Mouse (Mus musculus): ENCODE results near the gene Intu. TPM values are rescaled to one million over a fixed set of nuclear protein-coding genes. Genes with fewer than 3 reads are reported as not detected.

Gene Intu
- polyA plus RNA-seq, 1 experiment from 2014 or later = 2.7 TPM

DNA sequence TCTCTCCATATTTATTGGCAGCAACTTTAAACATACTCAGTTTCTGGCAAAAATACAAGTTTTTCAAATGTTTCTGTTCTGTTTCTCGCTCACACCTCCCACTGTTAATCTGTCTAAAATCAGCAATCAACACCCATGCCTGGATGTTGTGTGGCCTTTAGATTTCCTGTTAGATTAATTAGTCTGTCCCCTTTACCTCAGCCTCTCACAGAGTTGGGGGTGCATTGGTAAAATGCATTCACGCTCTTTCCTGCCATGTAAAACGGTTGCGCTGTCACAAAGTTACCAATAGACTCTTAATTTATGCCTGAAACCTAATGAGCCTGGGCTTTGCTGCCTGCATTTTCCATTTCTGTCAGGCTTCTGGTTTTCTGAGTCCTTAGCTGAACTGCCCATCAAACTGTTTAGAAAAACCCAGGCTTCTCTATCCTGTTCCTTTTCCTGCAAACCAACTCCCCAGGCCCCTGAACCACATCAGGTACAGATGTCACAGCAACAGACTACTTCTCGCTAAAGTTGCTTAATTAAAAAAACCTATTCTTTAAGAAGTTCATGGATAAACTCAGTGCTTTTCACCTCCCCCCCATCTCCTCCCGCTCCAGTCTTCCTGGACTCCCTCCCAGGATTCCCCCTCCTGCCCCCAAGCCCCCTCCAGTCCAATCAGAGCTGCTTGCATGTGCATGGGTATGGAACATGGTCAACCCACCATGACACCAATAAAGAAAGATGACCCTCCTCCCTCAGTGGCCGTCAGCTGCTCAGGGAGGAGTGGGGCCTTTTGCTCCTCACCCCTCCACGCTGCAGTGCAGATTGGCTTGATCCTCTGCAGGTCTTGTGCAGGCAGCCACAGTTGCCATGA lies 136.0 kb downstream of the Intu start:
- Histone ChIP-seq H3K27me3 (no peaks in the 10 kb centered on the region), H3K4me2 (no peak overlapping the region), H3K27ac (replicated peaks) (no peak overlapping the region), H3K36me3 (peaks cover 26% of the 10 kb centered on the region), H3K9ac (no peak overlapping the region), H3K4me1 (replicated peaks) (no peaks in the 10 kb centered on the region), H3K9me3 (no peaks in the 10 kb centered on the region), H3K4me3 (no peak overlapping the region)
- 70% methylated on average over 8 of the region's 8 CpGs for WGBS
- ATAC-seq (ENCODE audit: low read depth) = no peak

DNA sequence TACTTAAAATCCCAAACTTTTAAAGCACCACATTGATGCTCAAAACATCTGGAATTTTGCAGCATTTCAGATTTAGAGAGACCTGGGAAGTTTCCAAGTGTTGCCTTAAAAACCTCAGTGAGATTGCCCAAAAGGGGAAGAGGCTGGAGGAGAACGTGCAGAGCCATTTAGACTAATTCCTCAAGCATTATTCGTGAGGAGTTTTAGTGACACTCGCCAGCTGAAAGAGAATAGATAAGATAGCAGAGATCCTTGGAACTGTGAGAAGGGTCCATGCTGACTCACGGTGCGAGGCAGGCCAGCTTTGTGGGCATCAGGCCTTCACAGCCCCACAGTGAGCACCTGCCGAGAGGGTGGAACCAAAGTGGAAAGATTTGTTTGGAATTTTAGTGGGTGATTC lies 137.8 kb downstream of the Intu start:
- no peak for ATAC-seq (ENCODE audit: low read depth)
- peaks cover 22% of the 10 kb centered on the region for H3K36me3 ChIP-seq
- no peak overlapping the region for H3K9ac ChIP-seq
- no peaks in the 10 kb centered on the region for H3K9me3 ChIP-seq
- H3K27ac ChIP-seq (replicated peaks) = no peak overlapping the region
- 79% methylated on average over 6 of the region's 6 CpGs for WGBS
- H3K4me1 ChIP-seq (replicated peaks) = 0 out of 2 replicates have a peak, but pooled peaks cover 10% of the 10 kb centered on the region
- no peak overlapping the region for H3K4me3 ChIP-seq
- H3K27me3 ChIP-seq = no peaks in the 10 kb centered on the region
- H3K4me2 ChIP-seq = no peak overlapping the region

DNA sequence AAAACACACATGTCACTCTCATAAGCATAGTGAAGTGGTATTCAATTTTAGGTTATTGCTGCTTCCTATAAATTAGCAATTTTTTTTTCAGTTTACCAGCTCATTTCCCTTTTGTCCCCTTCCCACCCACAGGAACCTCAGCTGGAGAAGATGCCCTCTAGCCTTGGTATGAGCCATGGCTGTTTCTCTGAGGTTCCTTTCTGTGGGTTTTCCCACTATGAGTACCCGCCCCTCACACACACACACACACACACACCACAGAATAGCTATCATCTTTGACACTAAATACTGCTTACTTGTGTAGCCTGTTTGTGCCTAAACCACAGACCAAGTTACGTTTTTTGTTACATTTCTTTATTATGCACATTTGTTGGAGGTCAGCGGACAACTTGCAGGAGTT lies 138.3 kb downstream of the Intu start:
- Histone ChIP-seq H3K4me3 (no peak overlapping the region), H3K9me3 (no peaks in the 10 kb centered on the region), H3K9ac (no peak overlapping the region), H3K4me1 (replicated peaks) (0 out of 2 replicates have a peak, but pooled peaks cover 10% of the 10 kb centered on the region), H3K4me2 (no peak overlapping the region), H3K36me3 (peaks cover 22% of the 10 kb centered on the region), H3K27me3 (no peaks in the 10 kb centered on the region), H3K27ac (replicated peaks) (no peak overlapping the region)
- ATAC-seq (ENCODE audit: low read depth) = no peak
- WGBS = 92% methylated on average over 3 of the region's 3 CpGs

DNA sequence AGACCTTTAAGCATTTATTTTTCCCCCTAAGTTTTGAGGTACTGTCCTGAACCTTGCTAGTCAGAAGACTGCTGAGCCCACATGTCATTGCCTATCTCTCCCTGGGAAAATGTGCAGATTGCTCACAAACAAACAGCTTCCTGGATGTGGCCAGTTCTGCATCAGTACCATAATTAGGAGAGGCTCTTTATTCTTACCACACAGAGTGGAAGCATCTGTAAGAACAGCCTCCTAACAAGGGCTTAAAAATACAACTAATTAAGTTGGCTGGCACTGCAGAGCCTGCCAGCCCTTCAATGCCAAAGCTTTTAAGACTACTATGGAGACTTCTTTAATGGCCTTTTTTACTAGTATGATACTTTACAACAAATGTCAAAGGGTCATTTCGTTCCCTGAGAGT lies 142.4 kb downstream of the Intu start:
- 56% methylated on average over 1 of the region's 1 CpGs for WGBS
- Histone ChIP-seq H3K4me1 (replicated peaks) (0 out of 2 replicates have a peak, but pooled peaks cover 14% of the 10 kb centered on the region), H3K4me2 (no peak overlapping the region), H3K27me3 (no peaks in the 10 kb centered on the region), H3K4me3 (no peak overlapping the region), H3K9me3 (no peaks in the 10 kb centered on the region), H3K27ac (replicated peaks) (no peak overlapping the region; the same call in 1 of the 2 replicates), H3K9ac (no peak overlapping the region), H3K36me3 (peaks cover 6% of the 10 kb centered on the region; the same call in 1 of the 2 replicates)
- peak; percentile 65; the same call in 1 of the 2 replicates for ATAC-seq (ENCODE audit: low read depth)

DNA sequence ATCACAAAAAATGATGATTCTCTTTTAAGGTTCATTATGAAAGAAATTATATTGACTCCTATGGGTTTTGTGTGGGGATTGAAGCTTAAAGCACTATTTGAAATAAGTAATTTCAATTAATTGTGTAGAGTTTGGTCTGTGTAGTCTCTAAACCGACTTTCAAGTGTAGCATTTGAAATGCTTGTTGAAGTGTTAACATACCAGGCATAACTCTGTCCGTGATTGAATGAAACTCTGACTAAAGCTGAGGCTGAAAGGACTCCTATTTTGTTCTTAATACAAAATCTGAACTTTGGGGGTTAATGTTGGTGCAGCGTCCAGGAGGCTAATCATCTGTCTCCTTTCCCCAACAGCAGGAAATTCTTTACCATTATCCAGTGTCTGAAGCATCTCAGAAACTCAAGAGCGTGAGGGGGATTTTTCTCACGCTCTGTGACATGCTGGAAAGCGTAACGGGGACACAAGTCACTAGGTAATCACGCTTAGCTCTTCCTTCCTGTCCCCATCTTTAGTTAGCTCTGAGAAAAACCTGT lies 143.9 kb downstream of the Intu start:
- H3K27ac ChIP-seq (replicated peaks) = no peak overlapping the region
- no peak for ATAC-seq (ENCODE audit: low read depth)
- no peaks in the 10 kb centered on the region for H3K9me3 ChIP-seq
- no peak overlapping the region for H3K9ac ChIP-seq
- H3K4me2 ChIP-seq = no peak overlapping the region
- peaks cover 6% of the 10 kb centered on the region; the same call in 1 of the 2 replicates for H3K36me3 ChIP-seq
- H3K4me1 ChIP-seq (replicated peaks) = 0 out of 2 replicates have a peak, but pooled peaks cover 14% of the 10 kb centered on the region
- 42% methylated on average over 8 of the region's 8 CpGs for WGBS
- H3K4me3 ChIP-seq = no peak overlapping the region
- H3K27me3 ChIP-seq = no peaks in the 10 kb centered on the region

DNA sequence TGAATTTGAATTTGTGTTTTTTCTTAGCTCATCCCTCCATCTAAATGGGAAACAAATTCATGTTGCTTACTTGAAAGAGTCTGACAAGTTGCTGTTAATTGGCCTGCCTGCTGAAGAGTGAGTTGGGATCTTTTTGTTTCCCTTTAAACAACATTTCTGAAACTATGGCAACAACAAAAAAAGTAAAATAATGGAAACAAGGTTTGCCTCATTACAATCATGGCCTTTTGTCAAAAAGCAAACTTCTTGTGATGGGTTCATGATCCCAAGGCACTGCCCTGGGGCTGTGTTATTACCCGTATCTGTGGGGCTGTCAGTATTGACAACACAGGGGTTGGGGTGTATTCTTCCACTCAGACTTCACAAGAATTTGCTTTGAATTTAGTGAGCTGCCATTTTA lies 147.8 kb downstream of the Intu start:
- ATAC-seq (ENCODE audit: low read depth) = no peak
- WGBS = 61% methylated on average over 1 of the region's 1 CpGs
- H3K9me3 ChIP-seq = no peaks in the 10 kb centered on the region
- no peak overlapping the region for H3K27ac ChIP-seq (replicated peaks)
- H3K27me3 ChIP-seq = no peaks in the 10 kb centered on the region
- peaks cover 15% of the 10 kb centered on the region for H3K4me1 ChIP-seq (replicated peaks)
- H3K36me3 ChIP-seq = no peaks in the 10 kb centered on the region; the same call in 1 of the 2 replicates
- no peak overlapping the region for H3K4me2 ChIP-seq
- no peak overlapping the region for H3K4me3 ChIP-seq
- no peak overlapping the region for H3K9ac ChIP-seq

DNA sequence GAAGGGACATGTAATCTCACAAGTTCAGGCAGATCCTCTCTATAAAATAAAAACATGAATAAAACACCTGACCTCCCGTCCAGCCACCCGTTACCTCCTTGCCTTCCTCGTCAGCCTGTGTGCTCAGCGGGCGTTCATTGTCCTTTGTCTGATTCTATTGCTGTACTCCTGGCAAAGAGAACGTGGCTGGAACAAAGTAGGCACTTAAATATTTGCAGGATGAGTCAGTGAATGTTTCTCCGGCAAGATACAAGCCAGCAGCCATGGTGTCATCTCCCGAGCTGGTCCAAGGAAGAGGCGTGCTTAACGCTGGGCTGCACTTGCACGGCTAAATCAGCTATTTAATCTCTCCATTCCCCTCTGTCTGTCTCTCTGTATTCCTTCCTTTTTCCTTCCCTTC lies 151.3 kb downstream of the Intu start:
- WGBS = 41% methylated on average over 11 of the region's 11 CpGs
- H3K4me2 ChIP-seq = no peak overlapping the region
- peaks cover 34% of the 10 kb centered on the region for H3K4me1 ChIP-seq (replicated peaks)
- no peaks in the 10 kb centered on the region for H3K27me3 ChIP-seq
- H3K36me3 ChIP-seq = no peaks in the 10 kb centered on the region; the same call in 1 of the 2 replicates
- no peak overlapping the region for H3K27ac ChIP-seq (replicated peaks)
- H3K9ac ChIP-seq = no peak overlapping the region
- no peak overlapping the region for H3K4me3 ChIP-seq
- no peak for ATAC-seq (ENCODE audit: low read depth)
- no peaks in the 10 kb centered on the region for H3K9me3 ChIP-seq

DNA sequence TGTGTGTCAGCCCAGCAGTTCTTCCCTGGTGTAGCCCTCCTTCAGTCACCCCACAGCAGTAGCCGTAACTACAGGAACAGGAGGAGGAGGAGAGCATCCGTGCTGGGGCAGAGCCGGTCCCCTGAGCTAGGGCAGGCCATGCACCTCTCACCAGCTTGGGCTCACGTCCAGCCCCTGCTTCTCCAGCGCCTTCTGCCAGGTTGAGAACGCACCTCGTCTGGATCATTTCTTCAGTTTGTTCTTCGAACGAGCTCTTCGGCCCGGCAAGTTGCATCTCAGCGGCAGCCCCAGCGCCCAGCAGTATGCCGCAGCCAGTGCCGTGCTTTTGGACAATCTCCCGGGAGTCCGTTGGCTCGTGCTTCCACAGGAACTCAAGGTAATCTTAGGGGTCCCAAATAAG lies 152.1 kb downstream of the Intu start:
- WGBS = 89% methylated on average over 18 of the region's 18 CpGs
- Histone ChIP-seq H3K4me2 (no peak overlapping the region), H3K27me3 (no peaks in the 10 kb centered on the region), H3K9ac (no peak overlapping the region), H3K4me3 (no peak overlapping the region), H3K4me1 (replicated peaks) (peaks cover 39% of the 10 kb centered on the region), H3K27ac (replicated peaks) (no peak overlapping the region), H3K9me3 (no peaks in the 10 kb centered on the region), H3K36me3 (no peaks in the 10 kb centered on the region; the same call in 1 of the 2 replicates)
- no peak for ATAC-seq (ENCODE audit: low read depth)

DNA sequence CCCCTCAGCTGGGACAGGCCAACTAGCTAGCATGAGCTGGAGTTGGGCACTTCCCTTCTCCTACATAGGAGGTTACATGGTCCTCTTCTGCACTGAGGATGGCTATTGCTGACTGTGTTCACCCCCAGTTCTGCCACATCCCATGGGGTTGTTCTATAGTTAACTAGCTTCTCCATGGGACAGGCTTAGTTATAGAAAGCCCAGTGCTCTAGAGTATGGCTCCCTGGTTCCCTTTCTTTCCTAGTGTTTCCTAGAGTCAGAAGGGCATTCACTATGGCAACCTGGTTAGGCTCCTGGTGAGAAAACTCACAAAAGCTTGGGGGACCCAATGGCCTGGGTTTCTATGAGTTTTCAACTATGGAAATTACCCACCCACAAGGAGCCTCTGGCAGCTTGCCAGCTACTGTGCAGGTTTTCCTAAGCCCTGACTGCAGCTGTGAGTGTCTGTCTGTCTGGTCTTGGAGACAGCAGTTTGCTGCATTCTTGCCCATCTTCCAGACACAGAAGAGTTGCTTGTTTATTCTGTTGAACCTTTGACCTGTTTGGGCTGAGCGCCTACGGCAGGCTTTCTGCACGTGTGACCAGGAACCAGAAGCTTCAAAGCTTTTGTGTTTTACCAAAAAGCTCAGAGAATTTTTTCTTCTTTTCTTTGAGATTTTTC lies 154.9 kb downstream of the Intu start:
- no peak overlapping the region for H3K9ac ChIP-seq
- 8% methylated on average over 3 of the region's 3 CpGs for WGBS
- H3K4me2 ChIP-seq = no peak overlapping the region
- no peak overlapping the region for H3K4me3 ChIP-seq
- ATAC-seq (ENCODE audit: low read depth) = peak; percentile 75
- H3K27me3 ChIP-seq = no peaks in the 10 kb centered on the region
- H3K4me1 ChIP-seq (replicated peaks) = peaks cover 39% of the 10 kb centered on the region
- H3K36me3 ChIP-seq = no peaks in the 10 kb centered on the region; the same call in 1 of the 2 replicates
- no peaks in the 10 kb centered on the region for H3K9me3 ChIP-seq
- peak overlapping the region; percentile 67 for H3K27ac ChIP-seq (replicated peaks)

DNA sequence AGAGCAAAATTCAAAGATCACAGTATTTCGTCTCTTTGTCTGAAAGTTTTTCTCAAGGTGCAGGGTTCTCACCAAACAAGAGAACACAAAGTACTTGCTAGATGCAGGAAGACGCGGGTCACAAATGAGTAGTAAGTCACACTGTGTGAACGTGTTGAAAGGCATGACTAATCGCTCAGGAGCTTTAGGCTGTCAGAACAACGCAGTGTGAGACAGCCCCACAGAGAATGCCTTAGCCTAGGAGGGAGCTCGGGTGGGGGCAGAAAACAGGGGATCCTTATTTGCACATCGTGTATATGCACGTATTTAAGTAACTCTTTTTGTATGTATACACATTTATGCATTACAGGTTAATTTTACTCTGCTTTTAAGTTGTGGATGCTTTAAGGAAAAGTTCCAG lies 155.8 kb downstream of the Intu start:
- Histone ChIP-seq H3K4me2 (0 out of 2 replicates have a peak overlapping the region, but pooled peaks have one; percentile 5), H3K9ac (no peak overlapping the region), H3K27me3 (no peaks in the 10 kb centered on the region), H3K4me1 (replicated peaks) (peaks cover 39% of the 10 kb centered on the region), H3K9me3 (no peaks in the 10 kb centered on the region), H3K27ac (replicated peaks) (no peak overlapping the region), H3K4me3 (no peak overlapping the region), H3K36me3 (no peaks in the 10 kb centered on the region; the same call in 1 of the 2 replicates)
- 11% methylated on average over 9 of the region's 9 CpGs for WGBS
- ATAC-seq (ENCODE audit: low read depth) = 0 out of 2 replicates have a peak, but pooled peaks have one; percentile 52

DNA sequence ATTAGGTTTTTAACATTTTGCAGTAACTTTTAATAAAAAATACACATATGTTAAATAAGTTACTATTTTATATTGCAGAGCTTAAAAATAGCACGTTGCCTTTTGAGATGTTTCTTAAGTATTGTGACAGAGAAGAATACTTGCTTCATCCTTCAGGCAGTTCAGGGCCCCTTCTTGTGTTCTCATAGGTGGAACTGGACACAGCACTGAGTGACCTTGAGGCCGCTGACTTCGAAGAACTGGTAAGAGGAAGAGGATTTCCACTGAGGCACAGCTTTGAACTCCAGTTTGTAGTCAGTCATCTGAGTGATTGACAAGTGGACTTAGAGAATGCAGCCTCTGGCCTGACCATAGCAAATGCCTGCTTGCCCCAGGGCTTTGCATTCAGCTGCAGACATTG lies 156.5 kb downstream of the Intu start:
- no peak overlapping the region for H3K9ac ChIP-seq

DNA sequence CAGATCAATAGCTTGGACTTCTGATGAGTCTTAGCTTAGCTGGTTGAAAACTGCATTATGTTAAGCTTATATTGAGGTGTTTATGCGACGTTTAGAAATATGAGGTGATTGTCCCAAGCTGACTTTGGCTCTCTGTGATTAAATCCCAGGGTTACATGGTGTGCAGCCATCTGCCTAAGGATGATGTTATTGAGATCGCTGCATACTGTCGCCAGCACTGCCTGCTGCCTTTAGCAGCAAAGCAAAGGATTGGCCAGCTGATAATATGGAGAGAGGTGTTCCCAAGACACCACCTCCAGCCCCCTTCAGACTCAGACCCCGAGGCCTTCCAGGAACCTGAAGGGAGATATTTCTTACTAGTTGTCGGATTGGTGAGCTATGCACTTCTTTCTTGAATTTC lies 160.5 kb downstream of the Intu start:
- ATAC-seq (ENCODE audit: low read depth) = no peak
- Histone ChIP-seq H3K27ac (replicated peaks) (no peak overlapping the region), H3K4me1 (replicated peaks) (peaks cover 12% of the 10 kb centered on the region), H3K4me3 (no peak overlapping the region), H3K27me3 (no peaks in the 10 kb centered on the region), H3K4me2 (no peak overlapping the region), H3K9ac (no peak overlapping the region), H3K36me3 (peaks cover 13% of the 10 kb centered on the region; the same call in 1 of the 2 replicates), H3K9me3 (no peaks in the 10 kb centered on the region)
- whole genome bisulfite sequencing = 78% methylated on average over 6 of the region's 6 CpGs

More for the DNA sequence above, 156.5 kb downstream of the Intu start:
- H3K27ac ChIP-seq (replicated peaks) = no peak overlapping the region
- no peak for ATAC-seq (ENCODE audit: low read depth)
- no peak overlapping the region for H3K4me3 ChIP-seq
- 58% methylated on average over 3 of the region's 3 CpGs for WGBS
- no peak overlapping the region for H3K4me2 ChIP-seq
- H3K4me1 ChIP-seq (replicated peaks) = peaks cover 33% of the 10 kb centered on the region
- H3K27me3 ChIP-seq = no peaks in the 10 kb centered on the region
- H3K9me3 ChIP-seq = no peaks in the 10 kb centered on the region
- peaks cover under 1% of the 10 kb centered on the region; the same call in 1 of the 2 replicates for H3K36me3 ChIP-seq

All from neural tube, embryonic 13.5 days (tissue).